ENCODE assay signal across 12 mouse cellular contexts in the genomic region with DNA sequence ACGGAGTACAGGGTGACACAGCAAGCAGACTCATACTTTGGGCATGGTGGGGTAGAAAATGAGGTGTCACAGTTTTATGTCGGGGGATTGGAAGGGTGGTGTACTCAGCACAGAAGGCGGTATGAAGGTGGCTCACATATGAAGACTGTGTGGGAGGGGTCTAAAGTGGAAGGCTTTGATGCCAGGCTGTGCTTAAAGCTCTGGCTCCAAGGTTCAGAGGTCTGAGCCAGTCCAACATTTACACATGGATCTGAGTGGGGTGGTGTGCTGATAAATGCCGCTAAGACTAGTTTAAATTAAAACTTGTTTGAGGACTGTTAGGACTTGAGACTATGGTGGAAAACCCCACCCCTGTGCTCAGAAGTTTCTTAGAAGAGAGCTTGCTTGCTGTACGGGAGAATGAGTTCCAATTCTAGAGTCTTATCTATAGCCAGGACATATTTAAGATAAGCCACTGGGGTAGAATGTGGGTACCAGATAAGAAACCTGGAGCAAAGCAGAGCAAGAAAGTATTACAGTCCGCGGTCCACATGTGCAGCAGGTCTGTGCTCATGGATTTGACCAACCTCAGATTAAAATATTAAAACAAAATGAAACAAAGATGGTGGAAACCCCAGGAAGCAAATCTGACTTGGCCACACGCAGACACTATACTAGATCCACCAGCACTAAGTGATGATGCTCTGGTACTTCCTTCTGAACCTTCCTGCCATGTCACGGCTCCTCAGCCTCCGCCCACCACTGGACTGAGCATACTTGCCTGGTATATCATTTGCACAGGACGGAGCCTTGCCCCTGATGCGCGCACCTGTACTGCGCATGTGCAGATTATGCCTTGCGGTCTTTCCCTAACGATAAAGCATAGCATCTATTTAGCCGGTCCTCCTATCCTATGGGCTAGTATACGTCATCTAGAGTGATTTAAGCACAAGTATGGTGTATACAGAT. TPM values are rescaled to one million over a fixed set of nuclear protein-coding genes. Genes with fewer than 3 reads are reported as not detected.
DNase-seq lines count a peak whose midpoint lies in the region; ATAC-seq lines count a peak whose summit lies in the region.
"Had no signal": no experiment of that assay in that cellular context is flagged by ENCODE, and none has a peak within 500 bp of the region (broad histone marks: within the 10 kb centered on the region; RNA-seq: fewer than 3 reads in every experiment).

No protein-coding gene starts in this region.

- H3K4me2 ChIP-seq in heart, embryonic 16.5 days (ENCODE audit: low read depth, low read length) = peak overlapping the region; percentile 38
- peak overlapping the region; percentile 62 for H3K4me2 ChIP-seq in liver, embryonic 12.5 days
- no peak overlapping the region for H3K4me2 ChIP-seq in kidney, embryonic 14.5 days (replicated peaks; ENCODE audit: low read depth, low read length)
- H3K4me2 ChIP-seq: embryonic facial prominence, embryonic 13.5 days; hindbrain, embryonic 15.5 days; midbrain, embryonic 15.5 days had no signal

- no peak for DNase-seq in heart, adult 18-20 months
- peak; percentile 89 for DNase-seq in c-Kit-positive CD71-positive TER-119-negative erythroid progenitor cells, embryonic 14.5 days (ENCODE audit: low read depth)
- DNase-seq in spleen, postnatal 4 days (ENCODE audit: low spot score in 2 of 2) = peak; percentile 76 to 80
- no peak for DNase-seq in left cerebral cortex, adult 18-20 months (ENCODE audit: low spot score in 2 of 2)
- no peak for DNase-seq in kidney, postnatal 4 days
- DNase-seq: cerebellum, adult 18-20 months had no signal

- 0 out of 2 replicates have a peak, but pooled peaks have one; percentile 8 for ATAC-seq in heart, embryonic 16.5 days (replicated peaks; ENCODE audit: extremely low read depth, insufficient read depth, low FRiP score)
- ATAC-seq in liver, embryonic 12.5 days = peak; percentile 85
- ATAC-seq in kidney, embryonic 14.5 days (ENCODE audit: low FRiP score, low TSS enrichment) = no peak
- ATAC-seq: midbrain, embryonic 15.5 days had no signal

- 66% methylated on average over 18 of the region's 18 CpGs for WGBS in heart, embryonic 16.5 days
- 20% methylated on average over 18 of the region's 18 CpGs for WGBS in liver, embryonic 12.5 days (ENCODE audit: insufficient replicate concordance)
- 90% methylated on average over 18 of the region's 18 CpGs for WGBS in kidney, embryonic 14.5 days

- no peaks in the 10 kb centered on the region for H3K36me3 ChIP-seq in heart, embryonic 16.5 days (ENCODE audit: control insufficient read depth, insufficient read depth)
- H3K36me3 ChIP-seq in liver, embryonic 12.5 days = no peaks in the 10 kb centered on the region
- no peaks in the 10 kb centered on the region for H3K36me3 ChIP-seq in kidney, embryonic 14.5 days (ENCODE audit: control insufficient read depth, insufficient read depth, low read length)
- H3K36me3 ChIP-seq: embryonic facial prominence, embryonic 13.5 days; hindbrain, embryonic 15.5 days; midbrain, embryonic 15.5 days had no signal

- H3K27ac ChIP-seq in heart, embryonic 16.5 days (ENCODE audit: low read length) = no peak overlapping the region
- H3K27ac ChIP-seq in liver, embryonic 12.5 days = peak overlapping the region; percentile 100
- no peak overlapping the region for H3K27ac ChIP-seq in kidney, embryonic 14.5 days (ENCODE audit: low read depth, low read length)
- H3K27ac ChIP-seq: embryonic facial prominence, embryonic 13.5 days; hindbrain, embryonic 15.5 days; midbrain, embryonic 15.5 days had no signal

- no peak overlapping the region for H3K4me3 ChIP-seq in heart, embryonic 16.5 days (ENCODE audit: low read length)
- peak overlapping the region; percentile 28; the same call in 1 of the 2 replicates for H3K4me3 ChIP-seq in liver, embryonic 12.5 days
- H3K4me3 ChIP-seq in kidney, embryonic 14.5 days (ENCODE audit: low read length) = no peak overlapping the region
- H3K4me3 ChIP-seq: embryonic facial prominence, embryonic 13.5 days; hindbrain, embryonic 15.5 days; midbrain, embryonic 15.5 days had no signal

- H3K4me1 ChIP-seq in heart, embryonic 16.5 days (ENCODE audit: control insufficient read depth, insufficient read depth, low read length) = peaks cover 22% of the 10 kb centered on the region
- peaks cover 87% of the 10 kb centered on the region for H3K4me1 ChIP-seq in liver, embryonic 12.5 days
- H3K4me1 ChIP-seq in kidney, embryonic 14.5 days (ENCODE audit: control insufficient read depth, insufficient read depth, low read length) = no peaks in the 10 kb centered on the region

- H3K9ac ChIP-seq in heart, embryonic 16.5 days (ENCODE audit: low read length) = no peak overlapping the region
- peak overlapping the region; percentile 62 for H3K9ac ChIP-seq in liver, embryonic 12.5 days
- no peak overlapping the region for H3K9ac ChIP-seq in kidney, embryonic 14.5 days (ENCODE audit: low read depth, low read length)
- H3K9ac ChIP-seq: embryonic facial prominence, embryonic 13.5 days; hindbrain, embryonic 15.5 days; midbrain, embryonic 15.5 days had no signal

- no peaks in the 10 kb centered on the region for H3K9me3 ChIP-seq in heart, embryonic 16.5 days (replicated peaks; ENCODE audit: control insufficient read depth, low read length)
- no peaks in the 10 kb centered on the region for H3K9me3 ChIP-seq in liver, embryonic 12.5 days (replicated peaks)
- H3K9me3 ChIP-seq in kidney, embryonic 14.5 days (ENCODE audit: control insufficient read depth, low read length) = no peaks in the 10 kb centered on the region
- H3K9me3 ChIP-seq: embryonic facial prominence, embryonic 13.5 days; hindbrain, embryonic 15.5 days; midbrain, embryonic 15.5 days had no signal

- H3K27me3 ChIP-seq in heart, embryonic 16.5 days (ENCODE audit: control insufficient read depth, insufficient read depth, low read length) = no peaks in the 10 kb centered on the region
- peaks cover 7% of the 10 kb centered on the region; the same call in 1 of the 2 replicates for H3K27me3 ChIP-seq in liver, embryonic 12.5 days (replicated peaks)
- no peaks in the 10 kb centered on the region for H3K27me3 ChIP-seq in kidney, embryonic 14.5 days (ENCODE audit: control insufficient read depth, insufficient read depth, low read length)
- H3K27me3 ChIP-seq: embryonic facial prominence, embryonic 13.5 days; hindbrain, embryonic 15.5 days; midbrain, embryonic 15.5 days had no signal

RNA-seq across cellular contexts. Expression of a gene that starts 48.2 kb away (rescaled TPM):
- polyA plus RNA-seq in heart, embryonic 16.5 days (2015; fragmentation: Nextera tagmentation; extraction: Ambion mirVana) = 9.4 and 11.2 TPM in 2 replicates
- 10 to 100 TPM; 83.6 to 98.5 TPM for total RNA-seq in heart, adult 18-20 months (2021)
- polyA plus RNA-seq in liver, embryonic 12.5 days (2016; fragmentation: Nextera tagmentation; extraction: Ambion mirVana) = 26.8 and 28.9 TPM in 2 replicates
- total RNA-seq in left cerebral cortex, adult 18-20 months (2021) = 10 to 100 TPM; 45.5 to 48.7 TPM
- 31.0 and 33.6 TPM in 2 replicates for polyA plus RNA-seq in kidney, embryonic 14.5 days (2014; fragmentation: Nextera tagmentation; extraction: Ambion mirVana)

RNA-seq across cellular contexts. Expression of a gene that starts 48.9 kb away (rescaled TPM):
- 1.6 and 1.9 TPM in 2 replicates for polyA plus RNA-seq in heart, embryonic 16.5 days (2015; fragmentation: Nextera tagmentation; extraction: Ambion mirVana)
- 1 to 10 TPM; 1.7 TPM for total RNA-seq in heart, adult 18-20 months (2021)
- polyA plus RNA-seq in liver, embryonic 12.5 days (2016; fragmentation: Nextera tagmentation; extraction: Ambion mirVana) = 11.3 and 12.9 TPM in 2 replicates
- 1 to 10 TPM; 2.0 to 2.2 TPM for total RNA-seq in left cerebral cortex, adult 18-20 months (2021)
- 2.4 and 3.3 TPM in 2 replicates for polyA plus RNA-seq in kidney, embryonic 14.5 days (2014; fragmentation: Nextera tagmentation; extraction: Ambion mirVana)

Comparison
In these comparisons a context has a peak if more than half of its experiments do, and no peak if none do; other contexts are left out.
1. DNase-seq: peak in c-Kit-positive CD71-positive TER-119-negative erythroid progenitor cells, embryonic 14.5 days (single experiment) and spleen, postnatal 4 days (2 of 2); none in heart, adult 18-20 months (0 of 2), left cerebral cortex, adult 18-20 months (0 of 2) and kidney, postnatal 4 days (0 of 2).